Comparison of ENCODE assay signal across 9 mouse cellular contexts in the genomic region with DNA sequence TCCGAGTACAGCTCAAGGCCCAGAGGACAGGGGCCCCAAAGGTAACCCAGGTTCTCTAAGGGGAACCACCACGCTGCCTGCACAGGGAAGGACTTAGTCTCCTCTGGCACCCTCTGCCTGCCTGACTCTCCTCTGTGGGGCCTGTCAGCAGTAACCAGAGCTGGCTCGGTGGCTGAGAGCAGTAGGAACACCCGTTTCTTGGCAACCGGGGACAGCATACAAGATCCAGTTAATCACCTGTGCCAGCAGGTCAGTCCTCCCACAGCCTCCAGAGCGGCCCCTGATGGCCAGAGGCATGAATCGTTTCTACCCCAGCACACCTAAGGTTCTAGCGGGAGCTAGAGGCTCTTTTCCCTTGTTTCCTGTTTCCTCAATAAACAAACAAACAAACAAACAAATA. TPM values are rescaled to one million over a fixed set of nuclear protein-coding genes. Genes with fewer than 3 reads are reported as not detected.
DNase-seq lines count a peak whose midpoint lies in the region; ATAC-seq and TF ChIP-seq lines count a peak whose summit lies in the region.
"Had no signal": no experiment of that assay in that cellular context is flagged by ENCODE, and none has a peak within 500 bp of the region (broad histone marks: within the 10 kb centered on the region; RNA-seq: fewer than 3 reads in every experiment).

No protein-coding gene starts in this region.

- peak in 1 of 2 experiments; percentile 17 for DNase-seq in layer of hippocampus, adult 2 months (ENCODE audit: low spot score in 2 of 2)
- DNase-seq in layer of hippocampus, postnatal 10 days (ENCODE audit: low spot score in 2 of 2), result no peak
- peak; percentile 39 for DNase-seq in T-cell, adult 2 months (ENCODE audit: low spot score)
- DNase-seq in gastrocnemius, postnatal 14 days, result peak; percentile 80
- peak; percentile 79 to 89 for DNase-seq in kidney, adult 8-10 months
- DNase-seq: liver, embryonic 13.5 days had no signal

- H3K4me1 ChIP-seq in small intestine, adult 2 months (ENCODE audit: control insufficient read depth, insufficient read depth, insufficient read length, low read length), result peaks cover 4% of the 10 kb centered on the region

- intact Hi-C loops in gastrocnemius, postnatal 14 days (cut with DNase I; ENCODE audit: low total_unique reads), result no loop called here

- ATAC-seq in monocyte, adult 5-6 weeks (replicated peaks; ENCODE audit: insufficient number of reproducible peaks, low FRiP score, low TSS enrichment, poor library complexity, severe bottlenecking), result no peak
- no peak for ATAC-seq in megakaryocyte progenitor cell, adult 5-6 weeks (replicated peaks; ENCODE audit: poor library complexity)

- WGBS in small intestine, adult 2 months, result 22% methylated on average over 8 of the region's 8 CpGs

- TF ChIP-seq CTCF in layer of hippocampus, adult 2 months (conservative IDR thresholded peaks at IDR 0.05), result peak; percentile 58
- peak; percentile 56; the same call in 1 of the 2 replicates for TF ChIP-seq CTCF in small intestine, adult 2 months (IDR thresholded peaks at IDR 0.05; ENCODE audit: extremely low read depth, insufficient read length, insufficient replicate concordance, low read depth, low read length)

- no peak overlapping the region for H3K27ac ChIP-seq in layer of hippocampus, adult 2 months
- H3K27ac ChIP-seq in small intestine, adult 2 months (ENCODE audit: insufficient read depth, low read depth, low read length), result no peak overlapping the region
- H3K27ac ChIP-seq: liver, embryonic 13.5 days had no signal

- no peak for TF ChIP-seq POLR2A in small intestine, adult 2 months (IDR thresholded peaks at IDR 0.05; ENCODE audit: low read depth, low read length)

- no peak overlapping the region for H3K4me3 ChIP-seq in layer of hippocampus, adult 2 months
- no peak overlapping the region for H3K4me3 ChIP-seq in small intestine, adult 2 months (ENCODE audit: low read depth, low read length)
- H3K4me3 ChIP-seq: liver, embryonic 13.5 days had no signal

- H3K27me3 ChIP-seq in small intestine, adult 2 months (ENCODE audit: control insufficient read depth, insufficient read depth, low read length), result no peaks in the 10 kb centered on the region

- no peaks in the 10 kb centered on the region for H3K36me3 ChIP-seq in small intestine, adult 2 months (ENCODE audit: control insufficient read depth, insufficient read depth, low read length)
- H3K36me3 ChIP-seq: liver, embryonic 13.5 days had no signal

RNA-seq across cellular contexts. Expression of a gene that starts 11.4 kb away (rescaled TPM):
- total RNA-seq in layer of hippocampus, adult 2 months (2021), result 10 to 100 TPM; 39.8 to 54.8 TPM
- 10 to 100 TPM; 28.4 to 33.9 TPM for total RNA-seq in layer of hippocampus, postnatal 10 days (2021)
- total RNA-seq in gastrocnemius, postnatal 14 days (2021), result 10 to 100 TPM; 30.5 to 49.0 TPM
- polyA plus RNA-seq in small intestine, adult 2 months (2012; rRNA removed), result 6.5 and 9.7 TPM in 2 replicates
- total RNA-seq in monocyte, adult 5-6 weeks (2017), result 717 to 1,434 TPM (median 717 TPM) in 3 replicates
- 6.5 and 11.3 TPM in 2 replicates for total RNA-seq in megakaryocyte progenitor cell, adult 5-6 weeks (2015)
- total RNA-seq in megakaryocyte progenitor cell, adult 5-6 weeks (2017), result 7.1 and 7.9 TPM in 2 replicates

RNA-seq across cellular contexts. Expression of a gene that starts 18.7 kb away (rescaled TPM):
- 10 to 100 TPM; 79.5 to 82.7 TPM for total RNA-seq in layer of hippocampus, adult 2 months (2021)
- total RNA-seq in layer of hippocampus, postnatal 10 days (2021), result 10 to 100 TPM; 33.3 to 35.3 TPM
- total RNA-seq in gastrocnemius, postnatal 14 days (2021), result 1 to 10 TPM; 8.3 to 9.4 TPM
- polyA plus RNA-seq in small intestine, adult 2 months (2012; rRNA removed), result 7.3 and 8.5 TPM in 2 replicates
- 4.9 to 10.8 TPM (median 9.0 TPM) in 3 replicates for total RNA-seq in monocyte, adult 5-6 weeks (2017)
- 0.98 and 1.1 TPM in 2 replicates for total RNA-seq in megakaryocyte progenitor cell, adult 5-6 weeks (2015)
- total RNA-seq in megakaryocyte progenitor cell, adult 5-6 weeks (2017), result 1.00 and 1.1 TPM in 2 replicates

RNA-seq across cellular contexts. Expression of a gene that starts 41.4 kb away (rescaled TPM):
- total RNA-seq in layer of hippocampus, adult 2 months (2021), result 10 to 100 TPM; 50.6 to 53.3 TPM
- 10 to 100 TPM; 41.1 to 43.3 TPM for total RNA-seq in layer of hippocampus, postnatal 10 days (2021)
- 10 to 100 TPM; 27.7 to 35.0 TPM for total RNA-seq in gastrocnemius, postnatal 14 days (2021)
- 13.7 and 38.4 TPM in 2 replicates for polyA plus RNA-seq in small intestine, adult 2 months (2012; rRNA removed)
- total RNA-seq in monocyte, adult 5-6 weeks (2017), result 52.9 to 72.0 TPM (median 58.7 TPM) in 3 replicates
- total RNA-seq in megakaryocyte progenitor cell, adult 5-6 weeks (2015), result 7.9 and 13.1 TPM in 2 replicates
- total RNA-seq in megakaryocyte progenitor cell, adult 5-6 weeks (2017), result 58.6 and 63.5 TPM in 2 replicates

RNA-seq across cellular contexts. Expression of a gene that starts 50.4 kb away (rescaled TPM):
- total RNA-seq in layer of hippocampus, adult 2 months (2021), result under 1 TPM in 1 of 2 experiments, not detected in 1; 0.54 TPM
- not detected for total RNA-seq in layer of hippocampus, postnatal 10 days (2021)
- under 1 TPM; 0.22 to 0.29 TPM for total RNA-seq in gastrocnemius, postnatal 14 days (2021)
- 0.14 and 0.24 TPM in 2 replicates for polyA plus RNA-seq in small intestine, adult 2 months (2012; rRNA removed)
- 0.75 to 1.4 TPM in 2 of 3 replicates, not detected in the other for total RNA-seq in monocyte, adult 5-6 weeks (2017)
- total RNA-seq in megakaryocyte progenitor cell, adult 5-6 weeks (2015), result not detected in 2 replicates
- total RNA-seq in megakaryocyte progenitor cell, adult 5-6 weeks (2017), result not detected in 2 replicates

Comparison
In these comparisons a context has a peak if more than half of its experiments do, and no peak if none do; other contexts are left out.
1. DNase-seq: peak in T-cell, adult 2 months (single experiment), gastrocnemius, postnatal 14 days (single experiment) and kidney, adult 8-10 months (2 of 2); none in layer of hippocampus, postnatal 10 days (0 of 2).
2. RNA of a gene that starts 11.4 kb away (total RNA-seq): 717 to 1,434 TPM in monocyte, adult 5-6 weeks; 39.8 to 54.8 TPM in layer of hippocampus, adult 2 months, 30.5 to 49.0 TPM in gastrocnemius, postnatal 14 days, 28.4 to 33.9 TPM in layer of hippocampus, postnatal 10 days and 6.5 to 11.3 TPM in megakaryocyte progenitor cell, adult 5-6 weeks; every median in the first group is over 10 times any median in the second.